Mouse (Mus musculus): ENCODE data around the gene Lalba. TPM values are rescaled to one million over a fixed set of nuclear protein-coding genes. Genes with fewer than 3 reads are reported as not detected.
"Not testable (repeated sequence)": the region's sequence is repeated elsewhere in the genome, so short reads cannot be mapped to it uniquely, and the experiment has no call there.

Lalba gene
- total RNA-seq, 2 experiments from 2014 or later, result not detected

DNA sequence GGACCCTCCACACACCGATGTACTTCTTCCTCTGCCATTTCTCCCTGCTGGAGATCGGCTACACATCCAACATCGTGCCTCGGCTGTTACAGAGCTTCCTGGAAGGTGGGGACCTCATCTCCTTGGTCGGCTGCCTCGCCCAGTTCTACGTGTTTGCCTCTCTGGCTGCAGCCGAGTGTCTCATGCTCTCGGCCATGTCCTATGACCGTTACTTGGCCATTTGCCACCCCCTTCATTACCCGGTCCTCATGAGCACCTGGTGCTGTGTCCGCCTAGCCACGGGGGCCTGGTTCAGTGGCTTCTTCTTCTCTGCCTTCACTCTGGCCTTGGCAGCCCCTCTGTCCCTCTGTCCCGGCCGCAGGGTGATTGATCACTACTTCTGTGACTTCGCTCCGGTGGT lies 15.1 kb upstream of the Lalba start:
- ATAC-seq (ENCODE audit: poor library complexity, severe bottlenecking), result no peak

DNA sequence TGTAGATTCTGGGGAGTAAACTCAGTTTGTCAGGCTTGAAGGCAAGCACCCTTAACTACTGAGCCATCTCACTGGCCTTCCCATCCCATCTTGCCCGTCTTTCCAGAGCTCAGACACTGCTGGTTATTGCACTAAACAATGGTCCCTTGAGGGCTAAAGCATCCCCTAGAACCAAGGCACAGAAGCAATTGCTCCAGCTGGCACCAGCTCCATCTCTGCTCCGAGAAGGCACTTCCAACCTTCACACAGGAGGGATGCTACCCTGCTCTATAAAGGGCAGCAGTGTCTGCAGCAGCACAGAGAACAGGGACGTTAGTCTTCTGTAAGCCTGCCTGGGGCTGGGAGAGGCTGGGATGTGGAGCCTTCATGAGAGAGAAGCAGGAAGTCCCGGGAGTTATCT lies 9.6 kb upstream of the Lalba start, which contains the start of gene Olfr279:
Olfr279 (plus strand) TSS at position 301 of the 400 bp plus-strand sequence.
- ATAC-seq (ENCODE audit: poor library complexity, severe bottlenecking), result no peak

DNA sequence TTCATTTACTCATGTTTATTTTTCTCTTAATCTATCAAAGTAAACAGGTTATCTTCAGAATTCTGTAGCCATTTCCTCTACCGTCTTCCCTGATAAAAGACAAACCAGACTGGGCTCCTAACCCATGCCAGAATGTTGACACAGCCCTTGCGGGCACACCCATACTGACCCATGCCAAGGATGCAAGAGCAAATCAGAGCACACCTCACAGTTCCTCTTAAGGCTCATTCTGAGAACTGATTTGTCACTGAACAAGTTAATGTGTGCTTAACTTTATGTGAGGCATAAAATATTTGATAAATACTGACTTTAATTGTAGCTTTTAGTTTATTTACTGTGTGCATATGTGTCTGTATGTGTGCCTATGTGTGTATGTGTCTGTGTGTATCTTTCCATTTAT lies 8.8 kb upstream of the Lalba start:
- 0 out of 2 replicates have a peak, but pooled peaks have one; percentile 35 for ATAC-seq (ENCODE audit: poor library complexity, severe bottlenecking)

DNA sequence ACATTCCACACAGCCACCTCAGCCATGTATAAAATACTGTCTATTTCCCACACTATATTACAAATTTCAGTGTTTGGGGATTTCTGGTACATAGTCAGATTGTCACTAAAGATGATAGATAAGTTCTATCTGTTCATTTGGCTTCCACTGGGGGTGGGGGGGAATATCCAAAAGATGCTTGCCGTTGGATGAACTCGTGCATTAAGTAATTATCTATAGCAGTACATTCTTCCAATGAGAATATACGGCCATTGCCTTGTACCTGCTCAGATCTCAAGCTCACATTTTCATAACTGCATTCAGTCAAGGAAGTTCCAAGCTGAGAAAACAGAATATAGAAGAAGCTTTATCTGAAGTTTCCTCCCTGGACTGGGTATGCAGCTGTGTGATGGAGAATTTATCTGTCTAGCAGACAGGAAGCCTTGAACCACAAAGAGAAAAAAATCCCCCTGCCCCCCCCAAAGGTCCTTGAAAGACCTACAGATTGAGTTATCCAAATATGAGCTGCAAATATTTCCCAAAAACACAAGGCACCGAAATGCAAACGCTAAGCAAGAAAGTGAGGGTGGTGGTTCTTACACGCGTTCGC lies 4.0 kb upstream of the Lalba start:
- no peak for ATAC-seq (ENCODE audit: poor library complexity, severe bottlenecking)

DNA sequence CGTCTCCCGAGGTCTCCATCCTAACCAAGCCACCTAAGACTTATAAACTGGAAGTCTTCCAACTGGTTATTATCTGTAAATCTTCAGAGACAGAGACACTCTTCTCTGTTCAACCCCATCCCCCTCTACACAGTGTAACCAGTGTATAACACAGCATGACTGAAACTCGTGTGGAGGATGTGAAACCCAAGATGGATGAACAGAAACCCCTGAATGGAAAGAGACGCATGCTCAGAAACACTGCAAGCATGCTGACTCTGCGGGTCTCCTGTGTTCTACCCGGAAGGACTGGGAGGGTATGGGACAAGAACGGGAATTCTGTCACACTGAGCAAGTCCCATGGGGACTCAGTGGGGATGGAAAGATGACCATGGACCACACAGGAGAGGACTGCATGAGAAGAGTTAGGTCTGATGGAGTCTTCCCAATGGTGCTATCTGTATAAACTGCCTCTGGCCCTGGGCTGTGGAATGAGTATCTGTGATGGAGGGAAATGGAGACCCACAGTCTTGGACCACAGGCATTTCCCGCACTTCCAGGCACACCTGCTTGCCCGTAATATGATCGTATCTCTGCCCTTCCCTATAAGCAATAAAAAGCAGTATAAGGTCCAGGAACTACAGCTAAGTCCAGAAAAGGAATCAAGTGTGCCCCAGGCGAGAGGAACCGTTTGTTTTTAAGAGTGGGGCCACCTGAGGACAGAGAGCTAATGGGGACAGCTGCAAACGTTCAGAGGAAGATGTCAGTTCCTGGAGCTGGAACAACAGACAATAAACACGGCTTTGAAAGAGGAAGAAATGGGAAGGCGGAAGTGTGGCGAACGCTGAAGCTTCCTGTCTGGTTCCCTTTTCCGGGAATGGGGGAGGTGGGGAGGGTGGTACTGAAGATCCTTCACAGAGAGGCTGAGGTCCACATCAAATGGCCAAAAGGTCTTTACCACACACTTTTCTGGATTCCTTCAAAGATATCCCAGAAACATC lies 1.7 kb upstream of the Lalba start:
- ATAC-seq (ENCODE audit: poor library complexity, severe bottlenecking), result peak; percentile 91

DNA sequence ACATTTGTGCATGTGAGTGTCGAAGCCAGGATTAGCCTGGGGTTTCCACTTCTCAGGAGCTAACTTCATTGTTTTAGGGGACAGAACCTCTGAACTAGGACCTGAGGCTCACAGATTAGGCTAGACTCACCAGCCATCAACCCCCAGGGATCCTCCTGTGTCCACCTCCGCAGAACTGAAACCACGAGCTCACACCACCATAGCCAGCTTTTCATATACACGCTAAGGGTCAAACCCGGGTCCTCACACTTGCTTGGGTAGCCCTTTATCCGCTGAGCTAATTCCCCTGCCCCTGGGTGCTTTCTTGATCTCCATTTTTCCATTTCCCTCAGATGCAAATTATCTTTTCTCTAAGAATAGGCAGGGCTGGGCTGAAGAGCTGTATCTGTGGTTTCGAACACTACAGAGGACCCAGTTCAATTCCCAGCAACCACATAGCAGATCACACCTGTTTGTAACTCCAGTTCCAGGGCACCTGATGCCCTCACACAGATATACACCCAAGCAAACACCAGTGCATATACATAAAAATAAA lies 2.9 kb downstream of the Lalba start:
- no peak for ATAC-seq (ENCODE audit: poor library complexity, severe bottlenecking)

DNA sequence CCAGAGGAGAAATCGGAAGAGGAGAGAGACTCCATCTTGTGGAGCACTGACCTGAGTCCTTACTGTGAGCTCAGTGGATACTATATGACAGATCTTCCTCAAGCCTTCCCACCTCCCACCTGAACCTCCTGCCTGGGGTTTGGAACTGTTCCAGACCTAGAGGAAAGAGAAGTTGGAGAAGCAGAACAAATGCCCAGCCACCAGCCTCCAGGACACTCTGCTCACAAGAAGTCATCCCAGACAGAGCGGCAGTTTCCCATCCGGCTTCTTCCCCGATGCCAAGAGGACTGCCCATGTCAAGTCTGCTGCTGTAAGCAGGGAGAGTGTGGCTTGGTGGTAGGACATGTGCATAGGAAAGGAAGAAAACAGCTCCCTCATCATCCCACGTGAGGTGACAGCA lies 6.2 kb downstream of the Lalba start:
- no peak for ATAC-seq (ENCODE audit: poor library complexity, severe bottlenecking)

DNA sequence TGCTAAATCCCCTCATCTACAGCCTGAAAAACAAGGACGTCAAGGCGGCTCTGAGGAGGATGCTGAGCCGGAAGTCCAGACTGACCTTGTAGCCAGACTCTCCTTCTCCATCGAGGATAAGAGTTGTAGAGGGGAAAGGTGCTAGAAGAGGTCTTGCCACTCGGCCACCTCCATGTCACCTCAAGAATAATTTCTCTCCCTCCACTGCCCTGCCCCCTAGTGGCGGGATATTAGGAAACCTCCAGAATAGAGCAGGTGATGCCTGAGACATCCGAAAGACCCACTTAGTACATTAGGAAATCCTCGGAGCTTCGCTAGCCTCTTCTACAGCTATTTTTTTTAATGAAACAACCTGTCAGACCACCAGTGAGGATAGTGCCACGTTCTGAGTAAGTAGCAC lies 7.1 kb downstream of the Lalba start:
- ATAC-seq (ENCODE audit: poor library complexity, severe bottlenecking), result no peak

DNA sequence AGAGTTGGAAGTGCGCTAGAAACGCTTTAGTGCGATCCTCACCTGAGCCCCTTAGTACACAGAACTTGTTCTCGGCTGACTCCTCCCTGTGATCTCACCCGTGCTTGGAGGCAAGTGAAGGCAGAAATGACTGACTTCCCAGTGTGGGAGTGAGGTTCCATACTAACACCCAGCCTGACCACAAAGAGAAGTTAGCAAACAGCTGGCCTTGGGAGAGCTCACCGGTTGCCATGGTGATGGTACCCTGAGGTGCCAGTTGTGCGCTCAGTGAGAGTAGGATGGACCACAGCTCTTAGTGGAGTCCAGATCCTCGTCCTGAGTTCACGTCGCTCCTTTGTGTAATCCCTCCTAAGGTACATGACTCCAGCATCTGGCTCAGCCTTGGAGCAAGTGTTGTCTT lies 7.6 kb downstream of the Lalba start:
- ATAC-seq (ENCODE audit: poor library complexity, severe bottlenecking), result no peak

DNA sequence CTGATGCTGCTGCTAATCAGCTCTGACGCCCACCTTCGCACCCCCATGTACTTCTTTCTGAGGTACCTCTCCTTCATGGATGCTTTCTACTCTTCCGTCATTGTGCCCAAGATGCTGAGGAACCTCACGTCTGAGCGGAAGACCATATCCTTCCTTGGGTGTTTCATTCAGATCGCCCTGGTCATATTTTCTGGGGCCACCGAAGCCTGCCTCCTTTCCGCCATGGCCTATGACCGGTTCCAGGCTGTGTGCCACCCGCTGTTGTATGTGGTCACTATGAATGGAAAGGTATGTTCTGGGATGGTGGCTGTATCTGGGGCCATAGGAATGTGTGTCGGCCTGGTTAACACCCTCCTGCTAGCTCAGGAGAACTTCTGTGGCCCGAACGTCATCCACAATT lies 11.0 kb downstream of the Lalba start:
- ATAC-seq (ENCODE audit: poor library complexity, severe bottlenecking), result no peak

DNA sequence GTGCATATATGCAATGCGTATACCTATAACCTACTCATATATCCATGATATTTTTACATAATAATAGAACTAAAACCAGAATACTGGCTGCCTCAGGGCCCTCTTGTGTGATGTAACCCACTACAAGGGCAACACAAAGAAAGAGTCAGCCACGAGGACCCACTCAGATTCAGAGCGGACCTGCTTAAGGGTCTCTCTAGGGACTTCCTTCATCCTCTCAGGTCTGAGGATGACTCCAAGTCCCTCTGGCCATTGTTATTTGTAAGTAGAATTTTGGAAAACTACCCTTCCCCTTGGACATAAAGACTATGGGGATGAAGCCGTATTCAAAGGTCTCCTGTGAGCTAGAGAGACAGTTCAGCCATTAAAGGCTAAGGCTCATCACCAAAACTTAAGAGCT lies 12.9 kb downstream of the Lalba start, which contains the start of gene OR5BS1P:
OR5BS1P (plus strand) TSS at position 301 of the 400 bp plus-strand sequence.
- no peak for ATAC-seq (ENCODE audit: poor library complexity, severe bottlenecking)

DNA sequence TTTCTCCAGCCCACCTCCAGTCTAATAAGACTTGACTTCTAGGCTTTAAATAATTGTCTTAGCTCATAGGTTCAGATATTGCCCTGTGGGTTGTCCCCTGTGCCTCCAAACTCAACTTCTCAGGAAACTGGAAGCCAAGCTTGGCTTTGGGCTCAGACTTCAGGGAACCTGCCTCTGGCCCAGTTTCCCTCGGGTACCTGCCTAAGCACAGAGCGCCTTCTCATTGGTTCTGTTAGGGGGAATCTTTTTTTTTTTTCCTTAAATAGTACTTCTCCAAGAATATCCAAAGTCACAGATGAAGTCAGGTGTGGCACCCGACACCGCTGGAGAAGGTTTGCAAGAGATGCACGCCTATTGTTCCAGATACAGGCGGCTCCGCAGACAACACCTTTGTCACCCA lies 30.2 kb downstream of the Lalba start, which contains the start of gene Olfr281:
Olfr281 (plus strand) TSS at position 301 of the 400 bp plus-strand sequence.
- no peak for ATAC-seq (ENCODE audit: poor library complexity, severe bottlenecking)

DNA sequence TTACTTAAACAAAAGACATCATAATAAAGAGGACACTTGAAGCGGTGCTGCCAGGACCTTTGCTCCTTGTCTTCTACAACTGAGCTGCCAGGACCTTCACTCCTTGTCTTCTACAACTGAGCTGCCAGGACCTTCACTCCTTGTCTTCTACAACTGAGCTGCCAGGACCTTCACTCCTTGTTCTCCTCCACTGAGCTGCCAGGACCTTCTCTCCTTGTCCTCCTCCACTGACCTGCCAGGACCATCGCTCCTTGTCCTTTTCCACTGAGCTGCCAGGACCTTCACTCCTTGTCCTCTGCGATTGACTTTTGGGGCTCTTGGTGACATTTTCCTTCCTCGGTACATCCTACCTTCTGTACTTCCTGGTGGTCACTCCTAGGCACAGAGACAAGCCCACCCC lies 34.0 kb downstream of the Lalba start:
- no peak for ATAC-seq (ENCODE audit: poor library complexity, severe bottlenecking)

DNA sequence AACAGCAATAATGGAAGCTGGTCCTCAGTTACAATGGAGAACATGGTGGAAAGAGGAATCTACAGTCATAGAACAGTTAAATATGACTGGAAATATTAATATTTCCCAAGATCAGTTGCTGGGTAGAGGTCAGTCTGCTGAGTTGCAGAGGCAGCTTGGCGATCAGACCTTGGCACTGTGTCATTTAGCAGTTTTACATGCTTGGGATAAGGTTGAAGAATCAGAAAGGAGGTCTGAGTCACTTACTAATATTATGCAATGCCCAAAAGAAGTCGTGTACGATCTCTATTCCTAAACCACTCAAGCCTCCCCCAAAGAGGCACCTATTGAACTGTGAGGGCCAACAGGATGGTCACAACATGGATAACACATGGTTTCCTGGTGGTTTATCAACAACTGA lies 38.0 kb downstream of the Lalba start:
- ATAC-seq (ENCODE audit: poor library complexity, severe bottlenecking), result no peak

DNA sequence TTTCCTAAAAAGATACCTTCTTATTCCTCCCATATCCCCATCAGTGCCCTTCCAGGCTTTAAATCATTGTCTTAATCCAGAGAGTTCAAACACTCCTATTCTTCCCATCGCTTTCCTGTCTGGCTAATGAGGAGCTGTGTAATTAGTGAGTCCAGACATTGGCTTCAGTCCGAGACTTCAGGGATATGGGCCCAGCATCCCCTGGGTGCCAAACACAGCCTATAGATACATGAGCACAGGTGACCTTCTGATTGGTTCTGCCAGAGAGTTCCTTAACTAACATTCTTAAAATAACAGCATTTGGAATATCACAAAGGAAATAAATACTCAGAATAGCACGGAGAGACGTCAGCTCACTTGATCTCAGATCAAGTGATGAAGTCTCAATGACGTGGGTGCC lies 51.6 kb downstream of the Lalba start, which contains the start of gene Olfr282:
Olfr282 (plus strand) TSS at position 301 of the 400 bp plus-strand sequence.
- not testable (repeated sequence) for ATAC-seq (ENCODE audit: poor library complexity, severe bottlenecking)

Other genes with a start within 250 kb of the Lalba start
- not detected in 2 replicates for gene Olfr286, start 248.3 kb downstream of the Lalba start, total RNA-seq (2015)
- gene Olfr286, start 248.3 kb downstream of the Lalba start, total RNA-seq (2017), result not detected in 2 replicates
- not detected in 2 replicates for gene H1fnt, start 225.4 kb downstream of the Lalba start, total RNA-seq (2015)
- gene H1fnt, start 225.4 kb downstream of the Lalba start, total RNA-seq (2017), result not detected in 2 replicates
- gene Zfp641, start 186.6 kb downstream of the Lalba start, total RNA-seq (2015), result 0.09 TPM in 1 of 2 replicates, not detected in the other
- not detected in 2 replicates for gene Zfp641, start 186.6 kb downstream of the Lalba start, total RNA-seq (2017)
- gene Olfr285, start 165.4 kb downstream of the Lalba start, total RNA-seq (2015), result not detected in 2 replicates
- not detected in 2 replicates for gene Olfr285, start 165.4 kb downstream of the Lalba start, total RNA-seq (2017)
- not detected in 2 replicates for gene Olfr284, start 141.7 kb downstream of the Lalba start, total RNA-seq (2015)
- gene Olfr284, start 141.7 kb downstream of the Lalba start, total RNA-seq (2017), result not detected in 2 replicates
- gene Olfr283, start 101.8 kb downstream of the Lalba start, total RNA-seq (2015), result not detected in 2 replicates
- not detected in 2 replicates for gene Olfr283, start 101.8 kb downstream of the Lalba start, total RNA-seq (2017)
- not detected in 2 replicates for gene Olfr282, start 51.5 kb downstream of the Lalba start, total RNA-seq (2015)
- not detected in 2 replicates for gene Olfr282, start 51.5 kb downstream of the Lalba start, total RNA-seq (2017)
- gene Olfr281, start 30.1 kb downstream of the Lalba start, total RNA-seq (2015), result not detected in 2 replicates
- not detected in 2 replicates for gene Olfr281, start 30.1 kb downstream of the Lalba start, total RNA-seq (2017)
- not detected in 2 replicates for gene OR5BS1P, start 12.8 kb downstream of the Lalba start, total RNA-seq (2015)
- not detected in 2 replicates for gene OR5BS1P, start 12.8 kb downstream of the Lalba start, total RNA-seq (2017)
- not detected in 2 replicates for gene Olfr279, start 9.7 kb upstream of the Lalba start, total RNA-seq (2015)
- not detected in 2 replicates for gene Olfr279, start 9.7 kb upstream of the Lalba start, total RNA-seq (2017)
- 36.7 and 42.7 TPM in 2 replicates for gene Kansl2, start 51.5 kb upstream of the Lalba start, total RNA-seq (2015)
- 30.4 and 31.8 TPM in 2 replicates for gene Kansl2, start 51.5 kb upstream of the Lalba start, total RNA-seq (2017)
- 33.0 and 38.7 TPM in 2 replicates for gene Ccnt1, start 88.2 kb upstream of the Lalba start, total RNA-seq (2015)
- gene Ccnt1, start 88.2 kb upstream of the Lalba start, total RNA-seq (2017), result 41.3 and 43.5 TPM in 2 replicates
- gene 4930415O20Rik, start 88.3 kb upstream of the Lalba start, total RNA-seq (2015), result 0.46 TPM in 1 of 2 replicates, not detected in the other
- not detected in 2 replicates for gene 4930415O20Rik, start 88.3 kb upstream of the Lalba start, total RNA-seq (2017)
- 0.31 and 0.71 TPM in 2 replicates for gene Adcy6, start 127.4 kb upstream of the Lalba start, total RNA-seq (2015)
- 0.99 and 1.1 TPM in 2 replicates for gene Adcy6, start 127.4 kb upstream of the Lalba start, total RNA-seq (2017)
- 0.04 TPM in 1 of 2 replicates, not detected in the other for gene Cacnb3, start 148.1 kb upstream of the Lalba start, total RNA-seq (2015)
- gene Cacnb3, start 148.1 kb upstream of the Lalba start, total RNA-seq (2017), result 0.11 TPM in 1 of 2 replicates, not detected in the other
- gene Ddx23, start 180.2 kb upstream of the Lalba start, total RNA-seq (2015), result 20.2 and 23.4 TPM in 2 replicates
- 84.3 and 106 TPM in 2 replicates for gene Ddx23, start 180.2 kb upstream of the Lalba start, total RNA-seq (2017)
- 0.73 and 1.6 TPM in 2 replicates for gene Rnd1, start 194.7 kb upstream of the Lalba start, total RNA-seq (2015)
- 2.9 and 4.3 TPM in 2 replicates for gene Rnd1, start 194.7 kb upstream of the Lalba start, total RNA-seq (2017)
- gene Ccdc65, start 225.5 kb upstream of the Lalba start, total RNA-seq (2015), result not detected in 2 replicates
- not detected in 2 replicates for gene Ccdc65, start 225.5 kb upstream of the Lalba start, total RNA-seq (2017)
- 0.40 TPM in 1 of 2 replicates, not detected in the other for gene Fkbp11, start 245.5 kb upstream of the Lalba start, total RNA-seq (2015)
- 0.33 and 1.4 TPM in 2 replicates for gene Fkbp11, start 245.5 kb upstream of the Lalba start, total RNA-seq (2017)

All from megakaryocyte, adult 5-6 weeks (primary cell).